Mouse (Mus musculus) lung, postnatal 4 days (tissue): Measurements from ENCODE around the gene Olfr789.

Experiments
- DNase-seq, 2 experiments: peaks; one replicate each; pipeline ENCODE4 v3.0.0; 2021

Olfr789 gene

DNA sequence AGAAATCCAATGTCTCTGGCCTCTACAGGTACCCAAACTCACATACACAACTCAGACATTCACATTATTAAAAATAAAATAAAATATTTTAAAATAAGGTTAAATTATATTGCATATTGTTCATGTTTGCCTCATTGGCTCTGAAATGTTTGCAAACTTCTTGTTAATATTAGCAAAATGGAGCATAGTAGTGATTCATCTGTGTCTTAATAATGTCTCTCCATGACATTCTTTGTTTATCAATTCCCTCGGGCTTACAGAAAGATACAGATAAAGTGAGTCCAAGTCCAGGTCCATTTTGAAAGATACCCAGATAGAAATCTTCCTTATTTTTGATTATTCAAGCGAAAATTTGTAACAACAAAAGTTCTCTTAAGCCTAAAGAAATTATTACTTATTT lies at the start of gene Olfr789:
Gene Olfr789, plus strand, starts transcription at position 301 of the 400 bp plus-strand sequence.
- DNase-seq = no peak

GRCm38 (mm10) chr10:129461562-129461961 lies 23.0 kb upstream of the Olfr789 start, which contains the start of gene Olfr787:
Olfr787 (plus strand) TSS chr10:129461862.
- no peak for DNase-seq

DNA sequence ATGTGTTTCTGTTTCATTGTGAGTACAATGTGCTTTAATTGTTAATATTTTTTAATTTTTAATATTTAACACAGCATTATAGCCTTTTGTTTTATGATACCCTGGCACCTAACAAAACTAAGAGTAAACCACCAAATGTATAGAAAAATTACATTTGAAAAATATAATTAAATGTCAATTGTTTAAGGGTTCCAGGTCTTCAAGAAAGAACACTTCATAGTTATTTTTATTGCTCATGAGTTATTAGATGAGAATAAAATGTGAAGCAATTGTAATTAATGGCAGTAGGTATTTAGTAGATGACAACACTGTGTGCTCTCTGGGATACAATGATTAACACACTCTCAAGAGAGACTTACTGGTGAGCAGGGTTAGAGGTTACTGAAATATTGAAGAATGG lies 13.9 kb upstream of the Olfr789 start, which contains the start of gene Olfr788:
Gene Olfr788, plus strand, starts transcription at position 301 of the 400 bp plus-strand sequence.
- DNase-seq = no peak

GRCm38 (mm10) chr10:129473256-129473655 lies 11.3 kb upstream of the Olfr789 start:
- DNase-seq = no peak

DNA sequence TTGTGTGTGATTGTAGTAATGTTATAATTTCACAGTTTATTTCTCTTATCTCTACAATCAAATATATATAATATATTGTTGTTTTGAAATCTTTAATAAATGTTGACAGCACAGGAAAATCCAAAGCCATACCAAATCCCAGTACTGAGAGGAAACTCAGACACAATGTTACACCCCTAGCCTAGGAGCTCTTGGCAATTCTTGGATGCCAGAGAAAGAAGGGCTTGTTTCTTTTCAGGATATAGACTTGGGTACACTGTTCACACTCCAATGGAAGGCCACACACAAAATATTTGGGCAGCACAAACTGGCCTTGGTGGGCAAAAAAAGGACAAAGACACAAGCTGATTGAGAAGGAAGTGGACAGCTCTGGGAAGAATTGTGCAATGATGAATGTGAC lies 10.8 kb upstream of the Olfr789 start:
- no peak for DNase-seq

- DNase-seq = no peak
These were observed 5.5 kb downstream of the Olfr789 start for GRCm38 (mm10) chr10:129490101-129490500.

DNA sequence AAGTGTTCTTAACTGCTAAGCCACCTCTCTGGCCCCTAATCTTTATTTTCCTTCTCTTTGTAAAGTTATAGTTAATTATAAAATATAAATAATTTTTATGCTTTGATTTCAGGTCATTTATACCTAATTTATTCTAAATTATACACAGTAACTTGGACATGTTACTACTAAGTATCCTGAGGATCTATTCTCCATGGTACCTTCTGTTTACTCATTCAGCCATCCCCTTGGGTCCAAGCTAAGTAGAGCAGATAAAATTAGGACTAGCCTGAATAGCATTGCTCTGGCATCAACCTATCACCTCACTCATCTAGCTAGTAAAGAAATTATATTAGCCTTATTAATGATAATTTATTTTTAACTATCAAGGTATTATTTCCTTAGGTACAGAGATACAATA lies 13.6 kb downstream of the Olfr789 start, which contains the start of gene Olfr790:
Gene Olfr790, plus strand, starts transcription at position 301 of the 400 bp plus-strand sequence.
- DNase-seq = no peak

DNA sequence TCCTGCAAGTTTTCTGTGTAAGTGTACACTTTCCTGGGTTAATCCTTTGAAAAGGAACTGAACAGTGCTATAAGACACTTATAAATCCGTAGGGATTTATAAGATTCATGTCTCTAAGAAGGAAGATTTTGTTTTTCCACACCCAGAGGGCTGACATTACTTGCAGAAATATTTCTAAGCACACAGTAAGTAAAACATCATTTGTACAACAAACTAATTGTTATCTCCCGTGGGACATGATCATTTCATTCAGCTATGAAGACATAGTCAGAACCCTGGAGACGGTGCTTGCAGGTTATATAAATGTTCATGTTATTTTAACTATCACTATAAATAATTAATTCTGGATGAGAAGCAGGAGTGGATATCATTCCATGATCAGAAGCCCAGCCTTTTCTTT lies 36.9 kb downstream of the Olfr789 start, which contains the start of gene Olfr791:
Gene Olfr791, plus strand, starts transcription at position 301 of the 400 bp plus-strand sequence.
- DNase-seq = no peak

DNA sequence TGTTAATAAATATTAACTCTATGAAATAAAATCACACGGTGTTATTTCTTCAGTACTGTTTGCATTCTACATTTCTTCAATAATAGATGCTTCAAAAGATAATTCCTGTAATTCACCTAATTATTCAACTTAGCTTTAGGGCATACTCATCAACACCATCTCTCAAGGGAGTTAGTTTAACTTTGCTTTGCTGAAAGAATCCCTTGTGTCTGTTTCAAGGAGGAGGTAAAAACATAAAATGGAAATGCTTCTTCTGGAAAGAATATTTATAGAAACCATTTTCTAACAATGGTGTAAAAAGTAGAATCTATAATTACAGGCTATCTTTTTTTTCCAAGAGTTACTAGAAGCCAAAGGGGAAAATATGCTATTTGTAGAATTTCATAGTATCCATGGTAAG lies 54.3 kb downstream of the Olfr789 start, which contains the start of gene Olfr792:
Gene Olfr792, plus strand, starts transcription at position 301 of the 400 bp plus-strand sequence.
- no peak for DNase-seq
